Mouse (Mus musculus): ENCODE results near the gene Gpr84.
A peak's percentile ranks its signal among the peaks of the same experiment; 100 is the strongest.

Gene Gpr84

DNA sequence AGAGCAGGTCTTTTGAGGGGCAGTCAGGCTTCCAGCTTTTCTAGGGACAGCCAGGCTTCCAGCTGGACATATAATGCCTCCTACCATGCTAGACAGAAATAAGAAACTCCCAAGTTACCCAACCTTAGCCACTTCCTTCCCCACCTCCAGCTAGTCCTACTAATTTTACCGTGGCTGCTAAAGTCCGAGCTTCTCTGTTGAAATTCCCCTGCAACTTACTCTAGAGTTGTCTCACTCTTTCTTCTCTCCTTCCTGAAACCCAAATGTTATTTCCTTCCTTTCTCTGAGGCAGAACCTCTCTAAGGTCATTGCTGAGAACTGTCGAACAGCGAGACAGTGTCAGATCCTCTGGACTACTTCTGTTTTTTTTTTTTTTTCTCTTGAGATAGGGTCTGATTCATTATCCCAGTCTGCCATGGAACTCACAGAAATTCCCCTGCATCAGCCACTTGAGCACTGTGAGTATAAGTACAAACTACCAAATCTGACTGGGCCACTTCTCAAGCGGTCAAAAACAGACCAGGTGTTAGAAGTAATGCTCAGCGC lies at the start of gene Gpr84:
Gene Gpr84 (minus strand): TSS at position 248 of the 546 bp plus-strand sequence.
- DNase-seq (ENCODE audit: extremely low spot score, low read depth, low spot score): no peak

DNA sequence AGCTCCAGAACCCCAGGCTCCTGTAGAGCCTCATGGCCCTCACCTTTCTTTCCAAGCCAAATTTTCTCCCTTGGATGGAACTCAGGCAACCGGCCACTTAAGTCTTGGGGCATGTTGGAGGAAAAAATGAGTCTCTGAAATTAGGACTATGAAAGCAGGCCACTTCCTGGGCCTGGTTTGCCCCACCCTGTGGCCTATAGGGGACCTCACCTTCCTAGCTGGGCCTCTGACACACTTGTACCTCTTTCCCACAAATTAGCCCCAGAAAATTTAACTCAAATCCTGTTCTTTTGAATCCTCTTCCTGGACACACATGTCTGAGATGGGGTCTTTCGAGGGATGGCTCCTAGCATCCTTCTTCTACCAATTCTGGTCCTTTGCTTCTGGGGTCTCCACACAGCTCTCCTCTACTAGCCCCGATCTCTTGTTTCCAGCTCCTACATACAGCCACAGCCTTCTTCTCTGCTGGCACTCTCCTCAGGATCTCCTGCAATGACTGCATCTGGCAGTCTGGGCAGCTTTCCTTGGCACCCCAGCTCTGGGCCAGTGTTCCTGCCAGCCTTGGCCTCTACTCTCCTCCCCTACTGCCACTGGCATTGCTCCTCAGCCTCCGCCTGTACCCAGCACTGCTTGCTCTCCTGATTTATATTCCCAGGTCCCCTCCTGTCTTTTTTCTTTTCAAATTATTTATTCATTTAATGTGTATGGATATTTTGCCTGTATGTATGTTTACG lies 49.6 kb upstream of the Gpr84 start:
- no peak for DNase-seq (ENCODE audit: extremely low spot score, low read depth, low spot score)

DNA sequence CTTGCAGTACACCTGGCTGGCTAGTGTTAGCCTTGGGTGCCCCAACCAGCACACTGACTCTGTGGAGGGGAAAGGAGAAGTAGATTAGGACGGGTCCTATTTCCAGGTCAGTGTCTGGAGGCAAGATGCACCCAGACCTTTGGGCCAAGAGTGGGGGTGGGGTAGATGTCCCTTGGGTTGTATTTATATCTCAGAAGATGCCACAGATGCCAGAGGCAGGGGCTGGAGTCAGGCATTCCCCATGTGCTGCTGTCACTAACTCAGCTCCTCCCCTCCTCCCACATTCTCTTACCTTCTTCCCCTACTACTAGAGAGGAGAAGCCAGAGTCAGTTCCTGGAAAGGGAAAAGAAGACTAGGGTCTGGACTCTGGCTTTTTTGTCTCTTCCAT lies 48.7 kb upstream of the Gpr84 start:
- DNase-seq (ENCODE audit: extremely low spot score, low read depth, low spot score): no peak

DNA sequence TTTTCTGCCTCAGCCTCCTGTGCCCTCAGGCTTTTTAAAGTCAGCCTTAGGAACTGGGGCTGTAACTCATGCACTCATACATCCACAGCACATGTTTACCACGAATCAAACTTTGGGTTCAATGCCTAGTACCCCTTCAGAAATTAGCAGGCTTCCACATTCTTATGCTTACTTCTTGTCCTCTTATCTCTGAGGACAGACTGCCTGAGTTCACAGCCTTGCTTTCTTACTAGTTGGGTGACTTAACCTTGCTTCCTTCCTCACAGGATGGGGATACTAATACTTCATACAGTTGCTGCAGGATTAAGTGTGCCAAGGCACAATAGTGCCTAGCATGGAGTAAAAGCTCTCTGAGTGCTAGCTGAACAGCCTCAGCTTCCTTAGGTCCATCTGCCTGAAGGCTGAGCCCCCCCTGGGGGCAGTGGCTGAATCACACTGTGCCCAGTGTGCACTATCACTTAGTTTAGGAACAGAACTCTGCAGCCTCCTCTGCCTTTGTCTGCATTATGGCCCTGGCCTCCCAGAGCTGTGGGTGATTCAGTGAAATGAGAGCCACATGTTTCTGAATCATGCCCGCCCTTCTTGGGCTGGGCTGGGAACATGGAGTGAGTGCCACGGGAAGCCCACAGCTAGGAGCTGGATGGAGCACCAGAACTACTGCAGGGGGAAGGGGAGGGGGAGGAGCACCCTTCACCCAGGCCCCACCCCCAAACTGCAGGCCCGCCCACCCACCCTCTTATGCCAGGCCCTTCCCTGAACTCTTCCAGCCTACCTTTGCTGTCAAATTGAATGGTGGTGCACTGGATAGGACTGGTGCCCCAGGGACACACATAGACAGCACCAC lies 48.1 kb upstream of the Gpr84 start:
- no peak for DNase-seq (ENCODE audit: extremely low spot score, low read depth, low spot score)

DNA sequence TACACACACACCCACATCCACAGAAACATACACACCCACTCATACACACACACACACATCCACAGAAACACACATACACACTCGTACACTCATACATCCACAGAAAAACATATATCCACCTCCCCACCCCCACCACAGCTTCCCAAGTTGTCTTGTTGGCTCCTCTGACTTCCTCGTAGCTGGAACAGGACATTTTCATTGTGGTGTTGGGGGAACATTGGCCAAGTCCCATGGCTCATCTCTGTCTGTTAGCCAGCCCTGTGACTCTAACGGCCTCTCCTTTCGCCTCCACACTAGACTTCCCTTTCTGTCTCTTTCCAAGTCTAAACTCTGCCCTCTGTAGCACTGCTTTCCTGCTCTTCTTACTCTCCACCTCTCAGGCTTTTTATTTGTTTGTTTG lies 47.4 kb upstream of the Gpr84 start:
- DNase-seq (ENCODE audit: extremely low spot score, low read depth, low spot score): no peak

DNA sequence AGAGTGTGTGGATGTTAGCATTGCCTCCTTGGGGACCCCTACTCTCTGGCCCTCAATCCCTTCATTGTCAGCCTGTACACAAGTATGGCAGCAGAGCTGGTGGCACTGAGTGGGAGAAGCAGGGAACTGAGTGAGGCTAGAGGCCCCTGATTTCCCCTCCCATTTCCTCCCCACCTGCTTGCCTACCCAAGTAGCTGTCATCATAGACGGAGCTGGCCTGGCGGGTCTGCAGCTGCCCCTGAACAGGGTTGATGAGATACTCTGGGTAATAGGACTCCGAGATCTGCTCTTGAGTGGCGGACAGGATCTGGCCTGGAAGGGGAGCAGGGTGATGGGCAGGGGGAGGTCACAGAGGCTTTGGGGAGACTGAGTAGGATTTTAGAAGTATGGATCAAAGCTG lies 45.7 kb upstream of the Gpr84 start:
- no peak for DNase-seq (ENCODE audit: extremely low spot score, low read depth, low spot score)

DNA sequence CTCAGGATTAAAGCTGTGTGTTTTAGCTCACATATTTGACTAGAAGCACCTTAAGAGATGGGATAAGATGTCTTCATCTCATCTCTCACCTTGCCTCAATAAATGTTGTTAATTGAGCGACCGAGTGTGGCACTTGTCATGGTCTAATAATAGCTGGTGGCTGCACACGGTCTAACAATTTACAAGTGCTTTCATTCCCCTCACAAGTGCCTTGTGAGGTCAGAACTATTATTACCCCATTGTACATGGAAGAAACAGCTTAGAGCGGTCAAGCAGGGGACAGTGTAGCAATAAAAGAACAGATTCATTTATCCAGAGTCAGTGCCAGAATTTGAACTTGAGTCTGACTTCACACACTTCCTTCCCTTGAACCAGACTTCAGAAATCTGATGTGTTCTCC lies 45.0 kb upstream of the Gpr84 start:
- DNase-seq (ENCODE audit: extremely low spot score, low read depth, low spot score): no peak

DNA sequence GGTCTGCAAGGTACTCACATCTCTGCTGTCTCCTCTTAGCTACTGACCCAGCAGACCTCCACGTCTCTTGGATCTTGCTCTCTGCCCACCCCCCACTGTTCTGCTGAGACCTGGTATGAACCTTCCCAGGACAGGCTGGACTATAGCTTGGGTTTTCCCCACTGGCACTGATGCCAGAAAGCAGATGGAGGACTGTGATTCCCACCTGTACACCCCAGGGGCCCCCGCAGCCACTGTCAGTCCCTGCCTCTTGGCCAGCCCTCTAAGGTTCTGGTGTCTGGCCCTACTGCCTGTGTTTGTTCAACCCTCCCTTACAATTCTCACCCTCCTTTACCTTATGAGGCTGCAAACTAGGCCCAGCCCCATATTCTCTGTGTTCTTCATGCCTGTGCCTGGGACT lies 44.3 kb upstream of the Gpr84 start:
- no peak for DNase-seq (ENCODE audit: extremely low spot score, low read depth, low spot score)

DNA sequence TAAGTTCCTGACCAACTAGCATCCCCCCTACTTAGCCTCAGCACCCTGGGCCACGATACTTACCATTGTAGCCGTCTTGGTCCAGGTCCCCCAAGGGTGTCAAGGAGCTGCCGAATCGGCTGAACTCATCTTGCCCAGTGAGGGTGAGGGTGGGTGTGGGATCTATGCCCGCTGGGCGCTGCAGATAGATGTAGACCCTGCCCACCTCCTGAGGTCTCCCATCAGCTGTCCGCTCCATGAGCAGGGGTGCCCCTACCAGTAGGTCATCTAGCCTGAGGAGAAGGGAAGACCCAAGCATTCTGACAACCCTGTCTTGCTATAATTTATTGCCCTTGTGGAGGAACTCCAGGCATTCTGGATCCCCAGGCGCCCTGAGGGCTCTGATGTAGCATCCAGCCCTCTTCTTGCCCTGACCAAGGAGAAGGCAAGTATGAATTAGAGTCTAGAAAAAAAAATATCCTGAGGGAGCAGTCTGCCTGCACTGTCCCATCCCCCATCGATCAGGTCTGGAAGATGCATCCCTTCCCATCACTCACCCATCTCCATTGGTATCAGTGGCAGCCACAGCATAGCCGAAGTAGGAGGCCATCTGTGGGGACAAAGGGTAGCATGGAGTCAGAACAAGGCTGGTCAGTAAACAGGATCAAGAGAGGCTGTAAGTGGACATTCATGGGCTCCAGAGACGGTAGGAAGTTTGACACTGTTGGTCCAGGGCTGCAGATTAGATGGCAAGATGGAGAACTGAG lies 43.3 kb upstream of the Gpr84 start:
- no peak for DNase-seq (ENCODE audit: extremely low spot score, low read depth, low spot score)

DNA sequence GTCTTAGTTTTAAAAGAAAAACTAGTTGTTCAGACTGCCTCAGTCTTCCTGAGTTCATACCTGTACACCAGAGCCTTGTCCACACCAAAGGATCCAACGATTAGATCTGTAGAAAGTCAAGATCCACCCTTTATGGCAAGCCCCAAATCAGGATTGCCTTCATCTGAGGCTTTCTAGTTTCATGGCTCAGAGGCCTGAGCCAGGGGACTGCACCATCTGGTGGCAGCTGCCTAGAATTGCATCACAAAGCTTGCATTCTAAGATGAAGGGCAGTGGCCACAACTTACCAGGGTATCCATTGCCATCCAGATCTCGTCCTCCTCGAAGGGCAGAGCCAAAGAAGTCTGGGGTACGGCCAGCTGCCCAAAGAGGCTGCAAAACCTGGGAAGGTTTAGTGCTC lies 42.4 kb upstream of the Gpr84 start:
- no peak for DNase-seq (ENCODE audit: extremely low spot score, low read depth, low spot score)

DNA sequence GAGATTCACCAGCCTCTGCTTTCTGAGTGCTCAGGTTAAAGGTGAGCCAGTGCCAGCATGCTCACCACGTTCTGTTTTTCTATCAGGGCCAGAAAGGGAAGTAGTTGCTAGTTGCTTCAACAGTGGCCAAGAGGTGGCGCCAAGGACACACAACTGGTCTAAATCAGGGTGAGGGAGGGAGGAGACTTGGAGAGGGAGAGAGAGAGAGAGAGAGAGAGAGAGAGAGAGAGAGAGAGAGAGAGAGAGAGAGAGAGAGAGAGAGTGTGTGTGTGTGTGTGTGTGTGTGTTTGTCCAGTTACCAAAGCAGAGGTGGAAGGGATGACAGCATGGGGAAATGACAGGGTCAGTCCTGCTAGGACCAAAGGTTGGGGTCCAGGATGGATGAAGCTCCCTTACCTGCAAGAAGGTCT lies 36.9 kb upstream of the Gpr84 start:
- DNase-seq (ENCODE audit: extremely low spot score, low read depth, low spot score): no peak

DNA sequence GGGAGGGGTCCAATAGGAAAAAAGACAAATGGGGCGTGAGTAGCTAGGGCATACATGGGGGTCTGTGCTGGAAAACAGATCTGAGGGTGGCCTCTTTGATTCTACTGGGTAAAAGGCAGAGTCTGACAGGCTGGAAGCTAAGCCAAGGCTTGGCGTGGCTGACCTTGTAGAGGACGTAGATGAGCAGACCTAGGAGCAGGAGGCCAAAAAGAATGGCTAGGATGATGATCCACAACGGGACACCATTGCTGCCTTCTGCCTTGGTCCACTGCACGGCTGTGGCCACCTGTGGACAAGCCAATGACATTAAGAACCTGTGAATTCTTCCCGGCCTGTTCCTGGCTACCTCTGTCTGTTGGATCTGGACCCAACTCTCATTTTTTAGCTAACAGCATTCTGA lies 35.4 kb upstream of the Gpr84 start:
- DNase-seq (ENCODE audit: extremely low spot score, low read depth, low spot score): no peak

DNA sequence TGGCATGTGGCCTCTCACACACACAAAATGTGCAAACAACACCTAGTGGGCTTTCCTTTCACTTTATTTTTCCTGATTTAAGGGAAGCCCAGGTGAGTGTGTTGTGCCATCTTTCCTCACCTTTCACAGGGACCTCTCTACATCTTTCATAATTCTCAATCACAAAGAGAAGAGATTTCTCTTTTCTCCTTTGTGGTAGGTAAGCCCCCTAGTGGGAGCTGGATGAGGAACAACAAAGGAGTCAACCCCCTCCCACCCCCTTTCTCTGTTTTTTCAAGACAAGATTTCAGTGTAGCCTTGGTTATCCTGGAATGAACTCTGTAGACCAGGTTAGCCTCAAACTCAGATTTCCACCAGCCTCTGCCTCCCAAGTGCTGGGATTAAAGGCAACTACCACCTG lies 33.1 kb upstream of the Gpr84 start:
- DNase-seq (ENCODE audit: extremely low spot score, low read depth, low spot score): no peak

DNA sequence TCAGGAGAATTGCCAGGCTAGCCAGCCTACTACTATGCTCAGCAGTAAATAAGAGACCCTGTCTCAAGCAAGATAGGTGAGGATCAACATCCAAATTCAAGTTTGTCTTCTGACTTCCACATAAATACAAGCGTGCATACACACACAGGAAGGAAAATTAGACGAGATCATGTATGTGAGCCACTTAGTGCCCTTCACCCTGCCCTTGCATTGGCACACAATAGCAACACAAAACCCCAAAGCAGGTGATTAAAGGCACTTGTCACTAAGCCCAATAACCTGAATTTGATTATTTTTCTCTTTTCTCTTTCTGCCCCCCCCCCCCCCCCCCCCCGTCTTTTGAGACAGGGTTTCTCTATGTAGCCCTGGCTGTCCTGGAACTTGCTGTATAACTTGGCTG lies 32.6 kb upstream of the Gpr84 start:
- DNase-seq (ENCODE audit: extremely low spot score, low read depth, low spot score): no peak

DNA sequence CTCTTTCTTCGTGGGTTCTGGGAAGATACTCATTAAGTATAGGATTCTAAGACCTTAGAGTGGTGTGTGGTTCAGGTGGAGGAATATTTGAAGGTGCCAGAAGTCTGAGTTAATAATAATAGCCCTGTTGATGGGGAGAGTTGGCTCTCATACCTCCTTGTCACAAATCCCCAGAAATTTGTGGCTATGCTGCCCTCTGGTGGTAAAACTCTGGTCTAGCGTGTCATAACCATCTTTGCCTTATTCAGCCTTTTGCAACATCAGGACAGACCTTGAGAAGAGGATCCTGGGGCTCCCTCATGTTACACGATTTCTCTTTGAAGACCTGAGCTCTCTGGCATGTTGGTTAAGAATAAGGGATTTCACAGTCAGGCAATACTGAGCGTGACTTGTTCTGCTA lies 32.0 kb upstream of the Gpr84 start:
- DNase-seq (ENCODE audit: extremely low spot score, low read depth, low spot score): peak; percentile 87

DNA sequence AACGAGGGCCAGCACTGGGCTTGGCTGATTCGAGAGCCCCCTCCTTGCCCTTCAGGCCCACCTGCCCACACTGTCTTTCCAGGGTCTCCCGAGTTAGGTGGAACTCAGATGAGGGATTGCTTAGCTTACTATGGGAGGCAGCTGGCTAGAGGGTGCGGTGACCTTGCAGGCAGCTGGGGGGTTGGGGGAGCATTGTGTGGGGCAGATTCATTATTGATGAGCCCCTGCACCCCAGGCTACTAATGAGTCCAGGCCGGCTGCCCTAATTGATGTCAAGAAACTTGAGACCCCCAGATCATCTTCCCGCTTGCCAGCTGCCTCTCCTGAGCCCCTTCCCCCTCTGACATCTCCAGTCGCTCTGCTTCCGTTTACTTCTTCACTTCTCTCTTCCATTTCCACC lies 31.1 kb upstream of the Gpr84 start:
- no peak for DNase-seq (ENCODE audit: extremely low spot score, low read depth, low spot score)

DNA sequence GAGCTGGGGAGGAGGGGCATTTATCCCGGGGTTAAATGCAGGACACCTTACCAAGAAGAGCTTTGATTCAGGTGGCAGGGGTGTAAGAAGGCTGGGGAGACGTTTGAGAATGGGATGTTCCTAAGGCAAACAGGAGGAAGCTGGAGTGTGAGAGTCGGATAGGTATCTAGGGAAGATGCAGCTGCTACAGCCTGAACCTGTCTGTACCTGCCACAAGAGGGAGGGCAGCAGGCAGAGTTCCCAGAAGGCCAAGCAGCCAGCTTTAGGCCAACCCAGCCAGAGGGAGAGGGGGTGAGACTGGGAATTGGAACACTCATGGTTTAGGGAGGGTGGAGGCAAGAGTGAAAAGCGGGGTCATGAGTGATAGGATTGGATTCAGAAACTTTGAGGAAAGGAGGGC lies 30.4 kb upstream of the Gpr84 start:
- no peak for DNase-seq (ENCODE audit: extremely low spot score, low read depth, low spot score)

DNA sequence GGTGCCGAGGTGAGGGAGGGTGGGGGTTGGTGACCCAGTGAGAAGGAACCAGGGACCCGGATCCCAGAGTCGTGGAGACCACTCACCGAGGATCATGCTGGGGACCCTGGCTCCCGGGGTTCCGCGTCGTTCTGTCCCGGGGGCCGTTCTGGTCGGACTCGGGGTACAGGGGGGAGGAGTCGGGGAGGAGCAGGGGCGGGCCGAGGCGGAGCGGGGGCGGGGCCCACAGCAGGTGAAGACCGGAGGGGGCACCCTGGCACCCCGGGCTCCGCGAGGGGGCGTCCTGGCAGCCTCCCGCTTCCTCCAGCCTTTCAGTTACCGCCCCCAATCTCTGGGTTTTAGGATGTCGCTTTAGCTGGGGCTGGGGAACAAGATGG lies 29.5 kb upstream of the Gpr84 start, which contains the start of gene Zfp385a:
Gene Zfp385a (minus strand): TSS at position 133 of the 377 bp plus-strand sequence.
- DNase-seq (ENCODE audit: extremely low spot score, low read depth, low spot score): no peak

DNA sequence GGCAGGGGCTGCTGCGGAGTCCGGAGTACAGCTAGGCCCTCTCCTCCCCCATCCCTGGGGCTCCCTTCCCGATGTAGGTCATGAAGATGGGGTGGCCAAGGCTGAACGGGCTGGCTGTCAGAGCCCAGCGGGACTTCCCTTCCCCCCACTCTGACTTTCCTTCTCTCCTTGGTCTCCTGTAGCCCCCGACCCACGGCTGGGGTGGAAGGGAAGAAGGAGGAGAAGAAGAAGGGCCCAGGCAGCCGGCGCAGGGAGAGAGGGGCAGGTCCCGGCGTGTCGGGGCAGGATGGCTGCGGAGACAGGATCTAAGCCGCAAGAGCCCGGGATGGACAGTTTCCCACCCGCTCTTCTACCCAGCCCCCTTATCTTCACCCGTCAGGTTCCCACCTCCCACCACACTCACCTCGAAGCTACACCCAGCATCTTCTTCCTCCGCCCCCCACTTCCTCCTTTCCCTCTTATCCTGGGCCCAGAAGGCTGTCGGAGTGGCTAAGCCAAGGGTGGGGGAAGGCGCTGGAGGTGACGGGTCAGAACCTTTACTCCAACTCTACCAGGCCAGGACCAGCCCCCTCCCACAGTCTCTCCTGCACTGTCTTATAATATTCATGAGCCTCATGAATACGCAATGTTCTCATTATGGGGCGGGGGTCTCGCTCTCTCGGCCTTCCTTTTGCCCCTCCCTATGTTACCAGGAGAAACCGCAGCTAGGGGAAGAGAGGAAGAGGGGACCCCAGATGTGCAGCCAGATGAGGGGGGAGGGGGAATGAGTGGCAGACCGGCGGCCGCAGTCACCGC lies 29.0 kb upstream of the Gpr84 start:
- no peak for DNase-seq (ENCODE audit: extremely low spot score, low read depth, low spot score)

DNA sequence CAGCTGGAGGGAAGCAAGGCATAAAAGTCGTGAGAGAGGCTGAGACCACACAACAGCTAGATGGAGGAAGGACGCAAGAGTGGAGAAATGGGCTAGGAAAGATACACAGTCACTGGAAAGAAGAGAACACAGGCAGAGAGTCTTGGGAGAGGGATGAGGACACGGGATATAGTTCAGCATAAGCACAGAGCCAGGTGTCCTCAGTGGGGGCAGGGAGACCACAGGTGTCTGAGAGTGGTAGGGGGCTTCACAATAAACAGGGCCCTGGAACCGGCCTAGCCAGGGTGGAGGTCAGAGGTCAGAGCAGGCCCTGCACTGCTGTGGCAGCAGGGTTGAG lies 28.4 kb upstream of the Gpr84 start:
- no peak for DNase-seq (ENCODE audit: extremely low spot score, low read depth, low spot score)

All from hindlimb bud, embryonic 11.5 days (tissue).